Mouse (Mus musculus): Measurements from ENCODE around the gene Ebf1. TPM values are rescaled to one million over a fixed set of nuclear protein-coding genes. Genes with fewer than 3 reads are reported as not detected.

The Ebf1 gene
- polyA plus RNA-seq, 1 experiment = 2.7 TPM

- TF ChIP-seq TCF12 (IDR thresholded peaks at IDR 0.05; ENCODE audit: insufficient read depth, poor library complexity, severe bottlenecking) = no peak
- no peak for TF ChIP-seq REST (IDR thresholded peaks at IDR 0.05; ENCODE audit: insufficient read depth, insufficient read length)
- TF ChIP-seq SRF (IDR thresholded peaks at IDR 0.05; ENCODE audit: control insufficient read depth, insufficient read length, low read depth) = no peak
- TF ChIP-seq POLR2A (IDR thresholded peaks at IDR 0.05; ENCODE audit: insufficient read length, low read depth) = no peak
- no peak for TF ChIP-seq CEBPB (IDR thresholded peaks at IDR 0.05; ENCODE audit: insufficient read depth, poor library complexity, severe bottlenecking)
- TF ChIP-seq MAX (IDR thresholded peaks at IDR 0.05; ENCODE audit: low read depth) = no peak
- TF ChIP-seq MYOD1 (IDR thresholded peaks at IDR 0.05; ENCODE audit: control insufficient read depth in 1 of 3, insufficient read length in 2 of 3, low read depth in 2 of 3) = no peak
- no peak for TF ChIP-seq USF1 (IDR thresholded peaks at IDR 0.05; ENCODE audit: low read depth)
- TF ChIP-seq MYOG (IDR thresholded peaks at IDR 0.05; ENCODE audit: control insufficient read depth in 1 of 3, insufficient read depth in 1 of 3, insufficient read length in 2 of 3, low read depth in 2 of 3) = no peak
- TF ChIP-seq TCF3 (IDR thresholded peaks at IDR 0.05; ENCODE audit: insufficient read length, low read depth) = no peak
- TF ChIP-seq POLR2AphosphoS2 (IDR thresholded peaks at IDR 0.05; ENCODE audit: insufficient read length, low read depth) = no peak
- no peak for TF ChIP-seq E2F4 (IDR thresholded peaks at IDR 0.05; ENCODE audit: insufficient read depth)
- Histone ChIP-seq H3ac (ENCODE audit: control insufficient read depth, insufficient read length) (no peak overlapping the region), H3K4me3 (no peak overlapping the region), H3K27me3 (ENCODE audit: control insufficient read depth, insufficient read depth, insufficient read length) (no peaks in the 10 kb centered on the region), H3K4me2 (ENCODE audit: low read depth) (no peak overlapping the region), H3K36me3 (ENCODE audit: control insufficient read depth, insufficient read depth) (no peaks in the 10 kb centered on the region), H3K79me2 (ENCODE audit: control insufficient read depth, insufficient read depth) (no peaks in the 10 kb centered on the region)
These were observed 270.6 kb downstream of the Ebf1 start for GRCm38 (mm10) chr11:44887691-44888090.

GRCm38 (mm10) chr11:44888390-44888789 lies 271.3 kb downstream of the Ebf1 start:
- TF ChIP-seq MYOD1 (IDR thresholded peaks at IDR 0.05; ENCODE audit: control insufficient read depth in 1 of 3, insufficient read length in 2 of 3, low read depth in 2 of 3) = no peak
- no peak for TF ChIP-seq E2F4 (IDR thresholded peaks at IDR 0.05; ENCODE audit: insufficient read depth)
- TF ChIP-seq MYOG (IDR thresholded peaks at IDR 0.05; ENCODE audit: control insufficient read depth in 1 of 3, insufficient read depth in 1 of 3, insufficient read length in 2 of 3, low read depth in 2 of 3) = no peak
- TF ChIP-seq POLR2AphosphoS2 (IDR thresholded peaks at IDR 0.05; ENCODE audit: insufficient read length, low read depth) = no peak
- no peak for TF ChIP-seq CEBPB (IDR thresholded peaks at IDR 0.05; ENCODE audit: insufficient read depth, poor library complexity, severe bottlenecking)
- TF ChIP-seq TCF12 (IDR thresholded peaks at IDR 0.05; ENCODE audit: insufficient read depth, poor library complexity, severe bottlenecking) = no peak
- TF ChIP-seq SRF (IDR thresholded peaks at IDR 0.05; ENCODE audit: control insufficient read depth, insufficient read length, low read depth) = no peak
- no peak for TF ChIP-seq POLR2A (IDR thresholded peaks at IDR 0.05; ENCODE audit: insufficient read length, low read depth)
- no peak for TF ChIP-seq TCF3 (IDR thresholded peaks at IDR 0.05; ENCODE audit: insufficient read length, low read depth)
- TF ChIP-seq REST (IDR thresholded peaks at IDR 0.05; ENCODE audit: insufficient read depth, insufficient read length) = no peak
- TF ChIP-seq USF1 (IDR thresholded peaks at IDR 0.05; ENCODE audit: low read depth) = no peak
- TF ChIP-seq MAX (IDR thresholded peaks at IDR 0.05; ENCODE audit: low read depth) = no peak
- no peaks in the 10 kb centered on the region for H3K27me3 ChIP-seq (ENCODE audit: control insufficient read depth, insufficient read depth, insufficient read length)
- no peaks in the 10 kb centered on the region for H3K79me2 ChIP-seq (ENCODE audit: control insufficient read depth, insufficient read depth)
- H3ac ChIP-seq (ENCODE audit: control insufficient read depth, insufficient read length) = no peak overlapping the region
- no peak overlapping the region for H3K4me3 ChIP-seq
- no peaks in the 10 kb centered on the region for H3K36me3 ChIP-seq (ENCODE audit: control insufficient read depth, insufficient read depth)
- no peak overlapping the region for H3K4me2 ChIP-seq (ENCODE audit: low read depth)

DNA sequence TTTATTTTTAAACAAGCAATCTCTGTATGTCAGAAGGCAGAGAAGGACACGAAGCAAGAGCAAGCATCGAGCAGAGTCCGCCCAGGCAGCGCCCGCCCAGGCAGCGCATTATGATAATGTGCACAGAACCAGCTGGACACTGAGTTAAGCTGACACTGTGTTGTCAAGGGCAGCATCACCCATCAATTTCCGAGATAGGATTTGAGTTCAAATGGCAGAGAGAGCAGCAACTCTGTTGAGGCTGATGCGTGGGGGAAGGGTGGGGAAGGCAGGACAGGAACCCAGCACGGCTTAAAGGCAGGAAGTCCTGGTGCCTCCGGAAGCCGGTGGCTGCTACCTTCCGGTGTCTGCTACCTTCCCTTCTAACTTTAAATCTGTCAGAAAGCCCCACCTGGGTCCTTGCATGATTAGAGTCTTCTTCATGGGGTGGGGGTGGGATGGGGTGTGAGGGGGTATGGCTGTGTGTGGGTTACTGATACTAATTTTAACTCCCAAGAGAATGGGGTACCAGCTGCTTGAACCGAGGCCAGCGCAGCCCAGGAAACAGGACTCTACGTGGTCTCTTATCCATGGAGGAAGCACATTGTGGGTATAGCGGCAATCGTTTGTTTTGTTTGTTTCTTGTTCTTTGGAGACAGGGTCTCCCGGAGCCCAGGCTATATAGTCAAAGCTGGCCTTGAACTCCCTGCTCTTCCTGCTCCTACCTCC lies 275.9 kb downstream of the Ebf1 start:
- Histone ChIP-seq H3K27me3 (ENCODE audit: control insufficient read depth, insufficient read depth, insufficient read length) (no peaks in the 10 kb centered on the region), H3K4me2 (ENCODE audit: low read depth) (no peak overlapping the region), H3ac (ENCODE audit: control insufficient read depth, insufficient read length) (no peak overlapping the region), H3K4me3 (no peak overlapping the region), H3K79me2 (ENCODE audit: control insufficient read depth, insufficient read depth) (no peaks in the 10 kb centered on the region), H3K36me3 (ENCODE audit: control insufficient read depth, insufficient read depth) (no peaks in the 10 kb centered on the region)
- TF ChIP-seq POLR2AphosphoS2 (IDR thresholded peaks at IDR 0.05; ENCODE audit: insufficient read length, low read depth) (no peak), USF1 (IDR thresholded peaks at IDR 0.05; ENCODE audit: low read depth) (no peak), REST (IDR thresholded peaks at IDR 0.05; ENCODE audit: insufficient read depth, insufficient read length) (no peak), SRF (IDR thresholded peaks at IDR 0.05; ENCODE audit: control insufficient read depth, insufficient read length, low read depth) (no peak), CEBPB (IDR thresholded peaks at IDR 0.05; ENCODE audit: insufficient read depth, poor library complexity, severe bottlenecking) (no peak), POLR2A (IDR thresholded peaks at IDR 0.05; ENCODE audit: insufficient read length, low read depth) (no peak), TCF12 (IDR thresholded peaks at IDR 0.05; ENCODE audit: insufficient read depth, poor library complexity, severe bottlenecking) (no peak), MYOG (IDR thresholded peaks at IDR 0.05; ENCODE audit: control insufficient read depth in 1 of 3, insufficient read depth in 1 of 3, insufficient read length in 2 of 3, low read depth in 2 of 3) (no peak), E2F4 (IDR thresholded peaks at IDR 0.05; ENCODE audit: insufficient read depth) (no peak), MYOD1 (IDR thresholded peaks at IDR 0.05; ENCODE audit: control insufficient read depth in 1 of 3, insufficient read length in 2 of 3, low read depth in 2 of 3) (no peak)

DNA sequence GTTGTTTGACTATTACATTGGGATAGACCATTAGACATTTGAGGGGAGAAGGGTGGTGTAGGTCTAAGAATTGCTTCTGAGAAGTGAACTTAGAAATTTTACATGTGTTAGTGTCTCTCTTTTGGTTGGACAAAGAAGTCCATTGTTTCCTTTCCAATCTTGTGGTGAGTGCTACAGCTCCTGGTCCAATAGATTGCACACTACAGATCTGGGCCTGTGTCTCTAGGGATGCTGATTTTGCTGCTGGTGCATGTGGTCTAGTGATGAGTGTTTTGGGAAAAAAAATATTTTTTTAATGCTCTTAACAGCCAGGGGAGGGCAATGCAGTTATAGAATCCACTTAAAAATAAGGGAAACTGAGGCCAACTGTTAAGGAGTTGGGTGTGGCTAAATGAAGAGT lies 276.9 kb downstream of the Ebf1 start:
- Histone ChIP-seq H3ac (ENCODE audit: control insufficient read depth, insufficient read length) (no peak overlapping the region), H3K27me3 (ENCODE audit: control insufficient read depth, insufficient read depth, insufficient read length) (no peaks in the 10 kb centered on the region), H3K4me2 (ENCODE audit: low read depth) (no peak overlapping the region), H3K36me3 (ENCODE audit: control insufficient read depth, insufficient read depth) (no peaks in the 10 kb centered on the region), H3K4me3 (no peak overlapping the region), H3K79me2 (ENCODE audit: control insufficient read depth, insufficient read depth) (no peaks in the 10 kb centered on the region)
- no peak for TF ChIP-seq REST (IDR thresholded peaks at IDR 0.05; ENCODE audit: insufficient read depth, insufficient read length)
- TF ChIP-seq POLR2AphosphoS2 (IDR thresholded peaks at IDR 0.05; ENCODE audit: insufficient read length, low read depth) = no peak
- no peak for TF ChIP-seq CEBPB (IDR thresholded peaks at IDR 0.05; ENCODE audit: insufficient read depth, poor library complexity, severe bottlenecking)
- no peak for TF ChIP-seq E2F4 (IDR thresholded peaks at IDR 0.05; ENCODE audit: insufficient read depth)
- no peak for TF ChIP-seq MAX (IDR thresholded peaks at IDR 0.05; ENCODE audit: low read depth)
- TF ChIP-seq MYOD1 (IDR thresholded peaks at IDR 0.05; ENCODE audit: control insufficient read depth in 1 of 3, insufficient read length in 2 of 3, low read depth in 2 of 3) = no peak
- no peak for TF ChIP-seq POLR2A (IDR thresholded peaks at IDR 0.05; ENCODE audit: insufficient read length, low read depth)
- TF ChIP-seq TCF3 (IDR thresholded peaks at IDR 0.05; ENCODE audit: insufficient read length, low read depth) = no peak
- no peak for TF ChIP-seq TCF12 (IDR thresholded peaks at IDR 0.05; ENCODE audit: insufficient read depth, poor library complexity, severe bottlenecking)
- TF ChIP-seq MYOG (IDR thresholded peaks at IDR 0.05; ENCODE audit: control insufficient read depth in 1 of 3, insufficient read depth in 1 of 3, insufficient read length in 2 of 3, low read depth in 2 of 3) = no peak
- TF ChIP-seq SRF (IDR thresholded peaks at IDR 0.05; ENCODE audit: control insufficient read depth, insufficient read length, low read depth) = no peak
- TF ChIP-seq USF1 (IDR thresholded peaks at IDR 0.05; ENCODE audit: low read depth) = no peak

All from myocyte (in vitro differentiated cells).